Mouse (Mus musculus): Measurements from ENCODE around the gene Bmp8a. TPM values are rescaled to one million over a fixed set of nuclear protein-coding genes. Genes with fewer than 3 reads are reported as not detected.
"Not testable (repeated sequence)": the region's sequence is repeated elsewhere in the genome, so short reads cannot be mapped to it uniquely, and the experiment has no call there.

Bmp8a gene
- polyA plus RNA-seq, 1 experiment from 2014 or later = not detected

GRCm38 (mm10) chr4:123297195-123297960, 45.7 kb downstream of the Bmp8a start:
- WGBS = 90% methylated on average over 22 of the region's 22 CpGs
- Histone ChIP-seq H3K4me3 (ENCODE audit: control insufficient read depth in 1 of 2, insufficient read depth in 1 of 2, low read depth in 1 of 2, low read length in 2 of 2) (no peak overlapping the region), H3K9ac (ENCODE audit: low read length) (no peak overlapping the region), H3K9me3 (ENCODE audit: control insufficient read depth, low read length) (no peaks in the 10 kb centered on the region), H3K27me3 (ENCODE audit: control insufficient read depth, insufficient read depth, low read length) (no peaks in the 10 kb centered on the region), H3K4me2 (ENCODE audit: low read length) (no peak overlapping the region), H3K36me3 (ENCODE audit: control insufficient read depth, insufficient read depth, low read length) (peaks cover 95% of the 10 kb centered on the region), H3K27ac (replicated peaks in 1 of 2; ENCODE audit: control insufficient read depth in 1 of 2, insufficient read depth in 1 of 2, low read depth in 2 of 2, low read length in 2 of 2) (no peak overlapping the region), H3K4me1 (ENCODE audit: control insufficient read depth in 2 of 2, insufficient read depth in 2 of 2, low read length in 2 of 2) (peaks cover 2 to 10% of the 10 kb centered on the region in 2 experiments; a peak in 1 of 4 replicates)
- no peak for ATAC-seq (ENCODE audit: insufficient number of reproducible peaks, insufficient read depth, low FRiP score, low read depth)

GRCm38 (mm10) chr4:123296148-123296534, 46.9 kb downstream of the Bmp8a start:
- Histone ChIP-seq H3K9me3 (ENCODE audit: control insufficient read depth, low read length) (no peaks in the 10 kb centered on the region), H3K4me2 (ENCODE audit: low read length) (no peak overlapping the region), H3K36me3 (ENCODE audit: control insufficient read depth, insufficient read depth, low read length) (peaks cover 97% of the 10 kb centered on the region), H3K9ac (ENCODE audit: low read length) (no peak overlapping the region), H3K27me3 (ENCODE audit: control insufficient read depth, insufficient read depth, low read length) (no peaks in the 10 kb centered on the region), H3K27ac (replicated peaks in 1 of 2; ENCODE audit: control insufficient read depth in 1 of 2, insufficient read depth in 1 of 2, low read depth in 2 of 2, low read length in 2 of 2) (no peak overlapping the region), H3K4me3 (ENCODE audit: control insufficient read depth in 1 of 2, insufficient read depth in 1 of 2, low read depth in 1 of 2, low read length in 2 of 2) (no peak overlapping the region), H3K4me1 (ENCODE audit: control insufficient read depth in 2 of 2, insufficient read depth in 2 of 2, low read length in 2 of 2) (peaks cover 2 to 10% of the 10 kb centered on the region in 2 experiments; a peak in 1 of 4 replicates)
- ATAC-seq (ENCODE audit: insufficient number of reproducible peaks, insufficient read depth, low FRiP score, low read depth) = no peak
- 79% methylated on average over 5 of the region's 5 CpGs for WGBS

DNA sequence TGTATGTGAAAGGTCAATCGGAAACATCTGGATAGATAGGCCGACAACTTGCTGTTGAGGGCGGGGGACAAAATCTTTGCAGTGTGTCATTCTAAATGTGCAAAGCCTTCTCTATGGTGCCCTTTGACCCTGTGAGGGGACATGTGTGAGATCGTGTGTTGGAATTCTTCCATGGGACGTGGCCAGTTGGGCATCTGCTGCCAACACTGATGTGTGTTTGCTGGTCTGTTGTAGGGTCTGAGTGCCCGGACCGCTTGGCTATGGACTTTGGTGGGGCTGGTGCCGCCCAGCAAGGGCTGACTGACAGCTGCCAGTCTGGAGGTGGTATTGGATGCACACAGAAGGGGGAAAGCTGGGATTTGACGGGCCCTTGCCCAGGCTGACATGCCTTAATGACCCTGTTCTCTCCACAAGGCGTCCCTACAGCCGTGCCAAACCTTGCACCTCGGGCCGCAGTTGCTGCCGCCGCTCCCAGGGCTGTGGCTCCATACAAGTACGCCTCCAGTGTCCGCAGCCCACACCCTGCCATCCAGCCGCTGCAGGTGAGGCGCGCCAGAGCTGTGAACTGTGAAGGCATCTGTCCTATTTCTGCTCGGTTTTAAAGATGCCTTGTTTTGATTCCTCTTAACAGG, 47.4 kb downstream of the Bmp8a start:
- WGBS = 89% methylated on average over 21 of the region's 21 CpGs
- H3K4me1 ChIP-seq (ENCODE audit: control insufficient read depth in 2 of 2, insufficient read depth in 2 of 2, low read length in 2 of 2) = peaks cover 2 to 10% of the 10 kb centered on the region in 2 experiments; a peak in 1 of 4 replicates
- H3K4me2 ChIP-seq (ENCODE audit: low read length) = no peak overlapping the region
- no peak overlapping the region for H3K4me3 ChIP-seq (ENCODE audit: control insufficient read depth in 1 of 2, insufficient read depth in 1 of 2, low read depth in 1 of 2, low read length in 2 of 2)
- no peaks in the 10 kb centered on the region for H3K9me3 ChIP-seq (ENCODE audit: control insufficient read depth, low read length)
- H3K9ac ChIP-seq (ENCODE audit: low read length) = no peak overlapping the region
- peaks cover 98% of the 10 kb centered on the region for H3K36me3 ChIP-seq (ENCODE audit: control insufficient read depth, insufficient read depth, low read length)
- ATAC-seq (ENCODE audit: insufficient number of reproducible peaks, insufficient read depth, low FRiP score, low read depth) = no peak
- no peaks in the 10 kb centered on the region for H3K27me3 ChIP-seq (ENCODE audit: control insufficient read depth, insufficient read depth, low read length)
- H3K27ac ChIP-seq (replicated peaks in 1 of 2; ENCODE audit: control insufficient read depth in 1 of 2, insufficient read depth in 1 of 2, low read depth in 2 of 2, low read length in 2 of 2) = no peak overlapping the region

- H3K9ac ChIP-seq (ENCODE audit: low read length); H3K4me1 ChIP-seq (ENCODE audit: control insufficient read depth in 2 of 2, insufficient read depth in 2 of 2, low read length in 2 of 2); ATAC-seq (ENCODE audit: insufficient number of reproducible peaks, insufficient read depth, low FRiP score, low read depth); H3K27ac ChIP-seq (replicated peaks in 1 of 2; ENCODE audit: control insufficient read depth in 1 of 2, insufficient read depth in 1 of 2, low read depth in 2 of 2, low read length in 2 of 2); H3K27me3 ChIP-seq (ENCODE audit: control insufficient read depth, insufficient read depth, low read length); H3K4me2 ChIP-seq (ENCODE audit: low read length); H3K9me3 ChIP-seq (ENCODE audit: control insufficient read depth, low read length); H3K4me3 ChIP-seq (ENCODE audit: control insufficient read depth in 1 of 2, insufficient read depth in 1 of 2, low read depth in 1 of 2, low read length in 2 of 2): not testable (repeated sequence)
- H3K36me3 ChIP-seq (ENCODE audit: control insufficient read depth, insufficient read depth, low read length) = peaks cover 99% of the 10 kb centered on the region
- WGBS = 62% methylated on average over 15 of the region's 15 CpGs
Measured at GRCm38 (mm10) chr4:123295026-123295425, 48.0 kb downstream of the Bmp8a start.

GRCm38 (mm10) chr4:123293661-123294443, 49.2 kb downstream of the Bmp8a start:
- ATAC-seq (ENCODE audit: insufficient number of reproducible peaks, insufficient read depth, low FRiP score, low read depth) = no peak
- 68% methylated on average over 7 of the region's 7 CpGs for WGBS

GRCm38 (mm10) chr4:123292989-123293388, 50.1 kb downstream of the Bmp8a start:
- H3K4me3 ChIP-seq (ENCODE audit: control insufficient read depth in 1 of 2, insufficient read depth in 1 of 2, low read depth in 1 of 2, low read length in 2 of 2) = no peak overlapping the region
- H3K4me2 ChIP-seq (ENCODE audit: low read length) = no peak overlapping the region
- no peaks in the 10 kb centered on the region for H3K27me3 ChIP-seq (ENCODE audit: control insufficient read depth, insufficient read depth, low read length)
- H3K9me3 ChIP-seq (ENCODE audit: control insufficient read depth, low read length) = no peaks in the 10 kb centered on the region
- H3K36me3 ChIP-seq (ENCODE audit: control insufficient read depth, insufficient read depth, low read length) = peaks cover 100% of the 10 kb centered on the region
- no peak overlapping the region for H3K27ac ChIP-seq (replicated peaks in 1 of 2; ENCODE audit: control insufficient read depth in 1 of 2, insufficient read depth in 1 of 2, low read depth in 2 of 2, low read length in 2 of 2)
- peaks cover 2 to 10% of the 10 kb centered on the region in 2 experiments; a peak in 1 of 4 replicates for H3K4me1 ChIP-seq (ENCODE audit: control insufficient read depth in 2 of 2, insufficient read depth in 2 of 2, low read length in 2 of 2)
- H3K9ac ChIP-seq (ENCODE audit: low read length) = no peak overlapping the region
- ATAC-seq (ENCODE audit: insufficient number of reproducible peaks, insufficient read depth, low FRiP score, low read depth) = no peak
- WGBS = 82% methylated on average over 7 of the region's 7 CpGs

More at GRCm38 (mm10) chr4:123293661-123294443, 49.2 kb downstream of the Bmp8a start:
- H3K9ac ChIP-seq (ENCODE audit: low read length) = no peak overlapping the region
- H3K27ac ChIP-seq (replicated peaks in 1 of 2; ENCODE audit: control insufficient read depth in 1 of 2, insufficient read depth in 1 of 2, low read depth in 2 of 2, low read length in 2 of 2) = no peak overlapping the region
- peaks cover 99% of the 10 kb centered on the region for H3K36me3 ChIP-seq (ENCODE audit: control insufficient read depth, insufficient read depth, low read length)
- no peak overlapping the region for H3K4me2 ChIP-seq (ENCODE audit: low read length)
- H3K9me3 ChIP-seq (ENCODE audit: control insufficient read depth, low read length) = no peaks in the 10 kb centered on the region
- no peak overlapping the region for H3K4me3 ChIP-seq (ENCODE audit: control insufficient read depth in 1 of 2, insufficient read depth in 1 of 2, low read depth in 1 of 2, low read length in 2 of 2)
- peaks cover 2 to 10% of the 10 kb centered on the region in 2 experiments; a peak in 1 of 4 replicates for H3K4me1 ChIP-seq (ENCODE audit: control insufficient read depth in 2 of 2, insufficient read depth in 2 of 2, low read length in 2 of 2)
- no peaks in the 10 kb centered on the region for H3K27me3 ChIP-seq (ENCODE audit: control insufficient read depth, insufficient read depth, low read length)

DNA sequence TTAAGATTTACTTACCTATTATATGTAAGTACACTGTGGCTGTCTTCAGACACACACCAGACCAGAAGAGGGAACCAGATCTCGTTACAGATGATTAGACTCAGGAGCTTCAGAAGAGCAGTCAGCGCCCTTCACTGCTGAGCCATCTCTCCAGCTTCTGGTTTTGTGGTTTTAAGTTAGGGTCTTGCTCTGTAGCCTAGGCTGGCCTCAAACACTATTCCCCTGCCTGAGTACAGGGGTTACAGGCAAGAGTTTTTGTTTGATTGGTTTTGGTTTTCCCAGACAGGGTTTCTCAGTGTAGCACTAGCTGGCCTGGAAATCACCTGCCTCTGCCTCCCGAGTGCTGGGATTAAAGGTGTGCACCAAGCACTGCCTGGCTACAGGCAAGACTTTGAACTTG, 50.7 kb downstream of the Bmp8a start:
- H3K4me1 ChIP-seq (ENCODE audit: control insufficient read depth in 2 of 2, insufficient read depth in 2 of 2, low read length in 2 of 2) = peaks cover 2 to 15% of the 10 kb centered on the region in 2 experiments; a peak in 2 of 4 replicates
- ATAC-seq (ENCODE audit: insufficient number of reproducible peaks, insufficient read depth, low FRiP score, low read depth) = no peak

More for the DNA sequence above, 50.7 kb downstream of the Bmp8a start:
- WGBS = 77% methylated on average over 3 of the region's 3 CpGs
- Histone ChIP-seq H3K4me3 (ENCODE audit: control insufficient read depth in 1 of 2, insufficient read depth in 1 of 2, low read depth in 1 of 2, low read length in 2 of 2) (no peak overlapping the region), H3K36me3 (ENCODE audit: control insufficient read depth, insufficient read depth, low read length) (peaks cover 100% of the 10 kb centered on the region), H3K27me3 (ENCODE audit: control insufficient read depth, insufficient read depth, low read length) (no peaks in the 10 kb centered on the region), H3K9me3 (ENCODE audit: control insufficient read depth, low read length) (no peaks in the 10 kb centered on the region), H3K9ac (ENCODE audit: low read length) (no peak overlapping the region), H3K4me2 (ENCODE audit: low read length) (no peak overlapping the region), H3K27ac (replicated peaks in 1 of 2; ENCODE audit: control insufficient read depth in 1 of 2, insufficient read depth in 1 of 2, low read depth in 2 of 2, low read length in 2 of 2) (no peak overlapping the region)
